Mouse (Mus musculus) stomach, postnatal 0 days (tissue): ENCODE data around the gene Ngrn. TPM values are rescaled to one million over a fixed set of nuclear protein-coding genes. Genes with fewer than 3 reads are reported as not detected.

Experiments used
- ATAC-seq: fragments of 200-750 bp; cut with Nextera tagmentation; 2 replicates; pipeline ENCODE4 v1.8.0; 2017; ENCODE audit not compliant: low FRiP score, low TSS enrichment
- DNase-seq: peaks from one replicate; pipeline ENCODE4 v3.0.0-alpha.2; 2016; ENCODE audit warnings: low spot score
- H3K27ac ChIP-seq: fragments of 300-500 bp; sonication (generic); replicated peaks from 2 replicates; pipeline ENCODE4 v1.5.1; 2014; ENCODE audit warnings: mild to moderate bottlenecking, control low read depth
- H3K27me3 ChIP-seq: fragments of 300-500 bp; sonication (generic); 2 replicates; pipeline ENCODE4 v1.6.1; 2014; ENCODE audit warnings: low read length; ENCODE audit not compliant: control insufficient read depth, insufficient read depth
- H3K36me3 ChIP-seq: fragments of 300-500 bp; sonication (generic); 2 replicates; pipeline ENCODE4 v1.6.1; 2014; ENCODE audit warnings: low read length, mixed read lengths; ENCODE audit not compliant: control insufficient read depth, insufficient read depth
- H3K4me1 ChIP-seq: fragments of 300-500 bp; sonication (generic); replicated peaks from 2 replicates; pipeline ENCODE4 v1.6.1; 2014; ENCODE audit warnings: antibody characterized with exemption; ENCODE audit not compliant: control insufficient read depth, insufficient read depth
- H3K4me2 ChIP-seq: fragments of 300-500 bp; sonication (generic); replicated peaks from 2 replicates; pipeline ENCODE4 v1.6.1; 2014; ENCODE audit warnings: low read depth, mild to moderate bottlenecking, control low read depth, moderate library complexity
- H3K4me3 ChIP-seq: fragments of 300-500 bp; sonication (generic); 2 replicates; pipeline ENCODE4 v1.5.1; 2014; ENCODE audit warnings: low read depth, low read length, control low read depth
- H3K9ac ChIP-seq: fragments of 300-500 bp; sonication (generic); 2 replicates; pipeline ENCODE4 v1.6.1; 2014; ENCODE audit warnings: mild to moderate bottlenecking, low read length, control low read depth, mixed read lengths
- H3K9me3 ChIP-seq: fragments of 300-500 bp; sonication (generic); 2 replicates; pipeline ENCODE4 v1.6.1; 2016; ENCODE audit warnings: low read length; ENCODE audit not compliant: control insufficient read depth
- CTCF ChIP-seq: IDR thresholded peaks from 2 replicates; pipeline ENCODE4 v1.5.1; 2016; ENCODE audit warnings: antibody characterized with exemption, low read depth, mild to moderate bottlenecking, moderate library complexity
- EP300 ChIP-seq: optimal IDR thresholded peaks from 2 replicates; pipeline ENCODE3; 2016; ENCODE audit warnings: antibody characterized with exemption
- WGBS: fragments of 180-500 bp; shearing (Covaris S2); extraction: QIAGEN DNeasy Blood & Tissue Kit; methylation state at CpG from one replicate; pipeline ENCODE4 v1.1.7; 2014; 5-methylcytosine and 5-hydroxymethylcytosine counted together
- polyA plus RNA-seq: library from polyadenylated mRNA; unstranded; fragments of >200 nt; fragmentation: Nextera tagmentation; extraction: Ambion mirVana; gene quantifications from 2 replicates; pipeline ENCODE4 v1.2.1, GENCODE M21; 2015

Ngrn gene
- polyA plus RNA-seq, result 33.6 and 34.5 TPM in 2 replicates

DNA sequence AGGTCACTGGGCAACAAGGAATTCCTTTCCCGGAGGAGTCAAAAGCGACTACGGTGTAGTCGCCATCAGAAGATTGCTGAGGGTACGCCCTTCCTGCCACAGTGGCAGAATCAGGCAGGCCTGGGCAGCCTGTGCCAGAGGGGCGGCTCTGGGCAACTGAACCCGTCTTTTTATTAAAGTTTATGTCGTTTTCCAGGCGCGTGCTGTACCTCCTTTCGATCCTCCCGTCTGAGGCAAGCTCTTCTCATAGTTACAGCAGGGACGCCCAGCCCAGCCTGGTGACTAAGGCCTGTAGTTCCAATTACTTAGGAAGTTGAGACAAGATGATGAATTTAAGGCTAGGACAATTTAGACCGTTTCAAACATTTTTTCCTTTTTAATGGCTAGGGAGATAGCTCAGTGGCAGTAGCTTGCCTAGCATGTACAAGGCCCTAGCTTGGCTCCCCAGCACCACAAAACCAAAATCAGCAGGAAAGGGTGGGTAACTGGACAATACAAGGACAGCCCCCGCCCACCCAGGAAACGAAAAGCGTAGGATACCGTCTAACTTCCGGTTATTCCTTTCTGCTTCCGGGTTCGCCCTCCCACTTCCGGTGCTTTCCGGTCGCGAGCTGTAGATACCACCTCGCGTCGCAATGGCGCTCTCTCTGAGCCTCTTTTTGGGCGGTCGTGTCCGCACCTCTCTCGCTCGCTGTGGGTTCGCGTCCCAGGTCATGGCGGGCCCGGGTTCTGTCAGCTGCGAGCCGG is at the start of gene Ngrn:
TSS of gene Ngrn (plus strand) at position 591 of the 747 bp plus-strand sequence.
- peak within 1 kb of the TSS; percentile 83 for H3K4me3 ChIP-seq
- TF ChIP-seq CTCF, result peak; percentile 46
- TF ChIP-seq EP300, result no peak
- DNase-seq (peak; percentile 88), ATAC-seq (peak; percentile 91)
- H3K9me3 ChIP-seq, result no peaks in the 10 kb centered on the region
- peak within 1 kb of the TSS; percentile 87 for H3K27ac ChIP-seq
- no peaks in the 10 kb centered on the region for H3K27me3 ChIP-seq
- H3K36me3 ChIP-seq, result peaks cover 13% of the 10 kb centered on the region
- H3K4me2 ChIP-seq, result peak within 1 kb of the TSS; percentile 91
- peaks cover 2% of the 10 kb centered on the region; the same call in 1 of the 2 replicates for H3K4me1 ChIP-seq
- H3K9ac ChIP-seq, result peak within 1 kb of the TSS; percentile 87
- 26% methylated on average over 40 of the region's 40 CpGs for WGBS

GRCm38 (mm10) chr7:80213604-80214003 is 47.4 kb upstream of the Ngrn start:
- Histone ChIP-seq H3K27me3 (no peaks in the 10 kb centered on the region), H3K4me3 (no peak overlapping the region), H3K27ac (no peak overlapping the region), H3K9me3 (no peaks in the 10 kb centered on the region), H3K4me2 (no peak overlapping the region), H3K36me3 (peaks cover 7% of the 10 kb centered on the region; the same call in 1 of the 2 replicates), H3K9ac (no peak overlapping the region), H3K4me1 (peaks cover 5% of the 10 kb centered on the region; the same call in 1 of the 2 replicates)
- TF ChIP-seq CTCF (no peak), EP300 (no peak)
- DNase-seq (no peak), ATAC-seq (no peak)
- WGBS, result 89% methylated on average over 7 of the region's 7 CpGs

DNA sequence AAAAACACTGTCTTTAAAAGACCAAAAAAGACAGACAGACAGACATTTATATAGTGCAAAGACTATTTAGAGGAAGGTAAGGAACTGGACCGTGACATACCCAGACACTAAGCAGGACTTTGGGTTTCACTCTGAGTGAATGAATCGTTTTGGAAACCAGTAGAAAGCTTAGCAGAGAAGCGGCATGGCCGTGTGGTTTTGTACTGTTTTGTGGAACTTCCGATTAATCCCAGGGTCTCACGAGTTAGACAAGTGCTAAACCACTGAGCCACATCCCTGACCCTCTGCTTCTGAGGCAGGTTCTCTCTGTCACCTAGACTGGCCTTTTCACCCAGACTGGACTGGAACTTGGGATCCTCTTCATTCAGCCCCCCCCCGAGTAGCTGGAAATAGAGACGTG is 46.6 kb upstream of the Ngrn start:
- Histone ChIP-seq H3K4me3 (no peak overlapping the region), H3K27ac (no peak overlapping the region)
- DNase-seq, result no peak

DNA sequence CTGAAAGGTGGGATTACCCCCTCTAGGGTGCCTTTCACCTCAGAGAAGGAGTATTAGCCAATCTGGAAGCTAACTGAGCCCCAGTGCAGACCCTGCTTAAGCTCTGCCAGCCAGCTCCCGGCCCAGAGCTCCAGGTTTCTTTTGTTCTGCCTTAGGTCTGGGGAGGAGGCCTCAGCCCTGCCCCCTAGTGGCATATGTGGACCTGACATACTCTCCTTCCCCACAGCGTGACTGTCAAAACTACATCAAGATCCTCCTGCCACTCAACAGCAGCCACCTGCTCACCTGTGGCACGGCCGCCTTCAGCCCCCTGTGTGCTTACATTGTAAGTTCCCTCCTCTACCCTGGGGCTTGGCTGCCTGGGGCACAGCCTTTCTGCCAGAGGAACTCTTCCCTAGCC is 45.6 kb upstream of the Ngrn start:
- Histone ChIP-seq H3K9ac (no peak overlapping the region), H3K27ac (no peak overlapping the region), H3K4me1 (no peaks in the 10 kb centered on the region), H3K36me3 (peaks cover 25% of the 10 kb centered on the region), H3K9me3 (no peaks in the 10 kb centered on the region), H3K4me2 (no peak overlapping the region), H3K4me3 (no peak overlapping the region), H3K27me3 (no peaks in the 10 kb centered on the region)
- peak; percentile 82 for DNase-seq
- ATAC-seq, result peak; percentile 77
- WGBS, result 26% methylated on average over 4 of the region's 4 CpGs
- TF ChIP-seq EP300 (no peak), CTCF (peak; percentile 89)

More for the DNA sequence above, 46.6 kb upstream of the Ngrn start:
- H3K27me3 ChIP-seq, result no peaks in the 10 kb centered on the region
- 84% methylated on average over 8 of the region's 8 CpGs for WGBS
- ATAC-seq, result no peak
- peaks cover 15% of the 10 kb centered on the region for H3K36me3 ChIP-seq
- no peak overlapping the region for H3K9ac ChIP-seq
- TF ChIP-seq EP300 (no peak), CTCF (no peak)
- H3K4me1 ChIP-seq, result no peaks in the 10 kb centered on the region
- H3K4me2 ChIP-seq, result no peak overlapping the region
- H3K9me3 ChIP-seq, result no peaks in the 10 kb centered on the region

DNA sequence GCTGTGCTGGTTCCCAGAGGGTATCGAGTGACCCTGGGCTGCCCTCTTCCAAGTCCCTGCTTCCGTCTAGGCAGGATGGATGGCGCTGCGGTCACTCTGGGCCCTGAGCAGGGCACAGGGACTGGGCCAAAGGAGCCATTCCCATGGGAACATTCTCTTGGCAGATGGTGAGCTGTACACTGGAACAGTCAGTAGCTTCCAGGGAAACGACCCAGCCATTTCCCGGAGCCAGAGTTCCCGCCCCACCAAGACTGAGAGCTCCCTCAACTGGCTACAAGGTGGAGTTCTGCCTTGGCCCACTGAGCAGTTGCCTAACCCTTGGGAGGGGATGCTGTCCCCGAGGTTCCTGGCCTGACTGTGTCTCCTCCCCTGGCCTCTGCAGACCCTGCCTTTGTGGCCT is 44.4 kb upstream of the Ngrn start:
- TF ChIP-seq EP300 (no peak), CTCF (peak; percentile 40)
- H3K9me3 ChIP-seq, result no peaks in the 10 kb centered on the region
- peak; percentile 11; the same call in 1 of the 2 replicates for ATAC-seq
- no peak overlapping the region for H3K27ac ChIP-seq
- 73% methylated on average over 8 of the region's 8 CpGs for WGBS
- peaks cover 33% of the 10 kb centered on the region for H3K36me3 ChIP-seq
- no peak overlapping the region for H3K4me3 ChIP-seq
- H3K4me1 ChIP-seq, result no peaks in the 10 kb centered on the region
- DNase-seq, result no peak
- no peak overlapping the region for H3K4me2 ChIP-seq
- H3K9ac ChIP-seq, result no peak overlapping the region
- H3K27me3 ChIP-seq, result no peaks in the 10 kb centered on the region

GRCm38 (mm10) chr7:80218666-80219065 is 42.3 kb upstream of the Ngrn start:
- H3K4me2 ChIP-seq, result no peak overlapping the region
- ATAC-seq (no peak), DNase-seq (no peak)
- TF ChIP-seq EP300 (no peak), CTCF (no peak)
- no peak overlapping the region for H3K4me3 ChIP-seq
- H3K27me3 ChIP-seq, result no peaks in the 10 kb centered on the region
- no peaks in the 10 kb centered on the region for H3K9me3 ChIP-seq
- H3K36me3 ChIP-seq, result peaks cover 32% of the 10 kb centered on the region
- 90% methylated on average over 9 of the region's 9 CpGs for WGBS
- H3K9ac ChIP-seq, result no peak overlapping the region
- H3K4me1 ChIP-seq, result no peaks in the 10 kb centered on the region
- H3K27ac ChIP-seq, result no peak overlapping the region
